Mouse (Mus musculus): ENCODE measurements around the gene Ptpdc1. TPM values are rescaled to one million over a fixed set of nuclear protein-coding genes. Genes with fewer than 3 reads are reported as not detected.

Ptpdc1 gene
- total RNA-seq, 4 experiments from 2014 or later = 5.7 to 13.9 (median 10.4) TPM

DNA sequence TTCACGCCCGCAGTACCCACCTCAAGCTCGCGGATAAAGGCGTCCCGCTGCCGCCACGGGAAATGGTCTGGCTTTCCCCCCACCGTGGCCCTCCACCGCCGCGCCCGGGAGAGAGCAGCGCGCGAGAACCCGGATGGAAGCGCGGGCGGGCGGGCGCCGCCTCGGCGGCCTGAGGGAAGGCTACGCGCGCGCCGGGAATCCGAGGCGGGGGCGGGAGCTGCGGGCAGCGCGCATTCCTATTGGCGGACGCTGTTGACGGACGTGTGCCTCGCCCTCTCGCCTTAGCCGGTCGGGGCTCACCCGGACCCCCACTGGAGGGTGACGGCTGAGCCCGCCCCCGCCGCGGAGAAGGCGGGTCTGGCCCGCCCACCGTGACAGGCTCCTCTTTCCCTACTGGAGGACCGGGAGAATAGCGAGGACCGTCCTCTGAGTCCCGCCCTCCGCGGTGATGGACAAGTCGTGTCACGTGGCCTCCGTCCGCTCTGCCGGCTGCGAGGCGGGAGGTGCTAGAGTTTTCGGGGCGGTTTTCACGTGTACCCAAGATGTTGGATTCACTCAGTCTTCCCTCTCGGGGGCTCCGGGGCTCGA, 79.0 kb downstream of the Ptpdc1 start:
- DNase-seq = peak; percentile 100

GRCm38 (mm10) chr13:48545476-48546281, 79.8 kb downstream of the Ptpdc1 start:
- DNase-seq = peak; percentile 97

DNA sequence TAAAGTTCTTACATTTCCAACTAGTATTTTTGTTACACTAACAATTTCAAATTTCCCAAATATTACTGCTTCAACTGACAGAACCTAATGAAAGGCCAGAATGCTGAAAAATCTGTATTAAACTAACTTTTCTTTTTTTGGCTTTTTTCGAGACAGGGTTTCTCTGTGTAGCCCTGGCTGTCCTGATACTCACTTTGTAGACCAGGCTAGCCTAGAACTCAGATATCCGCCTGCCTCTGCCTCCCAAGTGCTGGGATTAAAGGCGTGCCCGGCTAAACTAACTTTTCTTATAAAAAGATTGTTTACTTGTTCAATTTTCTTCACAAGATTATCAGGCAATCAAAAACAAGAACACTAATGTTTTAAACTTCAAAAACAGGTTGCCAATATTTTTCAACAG, 80.6 kb downstream of the Ptpdc1 start:
- DNase-seq = no peak

- DNase-seq = no peak
Measured at GRCm38 (mm10) chr13:48544391-48544790, 81.1 kb downstream of the Ptpdc1 start.

DNA sequence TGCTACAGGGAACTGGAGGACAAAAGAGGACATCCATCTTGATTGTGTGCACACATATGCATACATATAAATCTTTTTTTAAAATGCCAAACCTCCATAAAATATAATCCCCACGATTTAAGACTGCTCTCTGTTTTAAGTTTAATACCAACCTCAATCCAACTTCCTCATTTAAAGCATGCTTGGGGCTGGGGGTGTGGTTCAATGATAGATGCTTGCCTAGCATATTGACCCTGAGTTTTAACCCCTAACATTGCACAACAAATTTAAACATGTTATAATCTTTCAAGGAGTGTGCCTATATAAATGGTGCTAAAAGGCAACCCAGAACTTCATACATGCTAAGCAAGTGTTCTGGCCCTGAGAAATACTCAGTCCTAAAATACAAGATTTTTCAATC, 85.0 kb downstream of the Ptpdc1 start:
- DNase-seq = no peak

DNA sequence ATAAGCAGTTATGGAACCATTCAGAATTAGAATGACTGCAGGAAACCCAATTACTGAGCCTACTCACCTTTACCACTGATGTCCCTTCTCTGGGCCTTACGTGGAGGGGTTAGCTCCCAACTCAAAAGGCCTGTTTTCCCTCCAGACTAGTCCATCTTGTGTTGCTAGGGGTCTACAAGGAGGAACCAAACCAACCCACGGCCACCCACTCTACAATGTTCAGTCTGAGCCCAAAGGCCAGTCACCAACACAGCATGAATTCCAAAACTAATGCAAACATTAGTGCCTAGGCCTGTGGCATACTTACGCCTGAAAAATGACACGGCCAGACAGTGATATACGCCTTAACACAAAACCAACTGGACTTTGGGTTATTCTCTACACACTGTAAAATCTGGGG, 92.0 kb downstream of the Ptpdc1 start:
- DNase-seq = no peak

- DNase-seq = no peak
Measured at GRCm38 (mm10) chr13:48531448-48531847, 94.0 kb downstream of the Ptpdc1 start.

DNA sequence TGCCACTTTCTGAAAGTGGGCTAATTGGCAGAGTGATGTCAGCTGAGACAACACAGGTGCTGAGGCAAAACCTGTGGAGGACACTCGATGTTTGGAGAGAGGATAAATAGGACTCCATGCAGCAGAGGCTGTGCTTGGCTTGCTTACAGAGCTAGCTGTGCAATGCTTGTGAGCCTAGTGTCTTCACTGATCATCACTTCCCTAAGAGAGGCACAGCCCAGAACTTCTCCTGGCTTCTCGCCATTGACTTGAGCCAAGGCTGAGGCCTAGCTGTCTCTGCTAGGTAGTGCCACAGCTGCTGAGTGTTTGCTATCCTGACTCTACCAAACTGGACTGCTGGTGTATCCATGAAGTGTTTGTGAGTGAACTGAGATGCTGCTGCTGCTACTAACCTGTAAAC, 94.8 kb downstream of the Ptpdc1 start:
- DNase-seq = peak; percentile 50

DNA sequence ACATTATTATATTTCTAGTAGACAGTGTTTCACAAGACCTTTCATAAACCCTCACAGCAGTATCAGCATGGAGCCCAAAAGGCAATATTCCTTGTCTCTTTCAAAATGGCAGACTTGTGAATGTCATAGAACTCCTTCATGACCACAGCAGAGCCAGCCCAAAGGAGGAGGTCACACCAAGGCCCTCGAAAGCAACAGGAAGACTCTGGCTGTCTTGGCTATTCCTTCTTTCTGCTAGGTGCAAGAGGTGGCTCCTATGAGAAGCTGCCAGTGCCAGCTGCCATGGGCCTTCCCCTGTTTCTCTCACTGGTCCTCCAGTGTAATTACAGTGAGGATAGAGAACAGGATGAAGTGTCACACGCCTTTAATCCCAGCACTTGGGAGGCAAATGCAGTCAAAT, 96.4 kb downstream of the Ptpdc1 start:
- no peak for DNase-seq

- peak; percentile 57 for DNase-seq
Measured at GRCm38 (mm10) chr13:48528123-48528871, 97.2 kb downstream of the Ptpdc1 start.

Small RNA genes within 50 kb of the gene (microRNA-seq; reads per million reads assigned to microRNA genes)
- gene Gm24111 = 0 reads per million in 2 experiments
- 271 to 441 reads per million in 2 experiments for gene Mirlet7a-1
- 32,080 to 51,317 reads per million in 2 experiments for gene Mirlet7d
- gene Mirlet7f-1 = 0 reads per million in 2 experiments

Other genes starting within 250 kb of the Ptpdc1 start
- 10 to 100 TPM; 11.3 to 13.7 (median 12.7) TPM for gene Zfp169, start 112.2 kb downstream of the Ptpdc1 start, total RNA-seq (2022)
- gene A830005F24Rik, start 112.1 kb downstream of the Ptpdc1 start, total RNA-seq (2022) = not detected
- gene Barx1, start 37.3 kb upstream of the Ptpdc1 start, total RNA-seq (2022) = not detected
- gene Phf2, start 245.5 kb upstream of the Ptpdc1 start, total RNA-seq (2022) = 10 to 100 TPM; 42.0 to 53.5 (median 49.6) TPM